Mouse (Mus musculus) embryo, embryonic 11 days (tissue): Measurements from ENCODE around the gene Scaf4.
A peak's percentile ranks its signal among the peaks of the same experiment; 100 is the strongest.

ENCODE experiments used
- DNase-seq: peaks from one replicate; pipeline ENCODE4 v3.0.0-alpha.2; 2015

Gene Scaf4

GRCm38 (mm10) chr16:90283905-90284891 is at the start of gene Scaf4:
TSS of gene Scaf4 (minus strand) at chr16:90284503.
- peak; percentile 97 for DNase-seq

GRCm38 (mm10) chr16:90332553-90332952 is 48.2 kb upstream of the Scaf4 start:
- no peak for DNase-seq

DNA sequence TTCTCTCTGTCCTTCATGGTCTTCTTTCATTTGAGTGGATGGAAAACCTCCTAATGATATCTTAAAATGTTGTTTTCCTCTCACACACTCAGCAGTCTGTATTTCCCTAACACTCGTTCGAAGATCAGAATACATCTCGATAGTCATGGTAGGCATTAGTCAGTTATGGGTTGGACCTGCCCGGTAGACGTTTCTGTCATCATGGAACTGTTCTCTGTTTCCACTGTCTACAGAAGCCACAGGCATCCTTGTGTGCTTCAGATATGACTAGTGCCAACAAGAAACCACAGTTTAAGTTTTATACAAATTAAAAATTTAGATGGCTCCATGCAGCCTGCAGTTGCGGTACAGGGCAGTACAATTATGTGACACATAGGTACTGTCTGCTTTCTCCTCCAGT is 46.7 kb upstream of the Scaf4 start:
- DNase-seq, result no peak

- no peak for DNase-seq
Observed at GRCm38 (mm10) chr16:90329511-90329910, 45.2 kb upstream of the Scaf4 start.

GRCm38 (mm10) chr16:90322850-90323528 is 38.7 kb upstream of the Scaf4 start:
- peak; percentile 88 for DNase-seq

DNA sequence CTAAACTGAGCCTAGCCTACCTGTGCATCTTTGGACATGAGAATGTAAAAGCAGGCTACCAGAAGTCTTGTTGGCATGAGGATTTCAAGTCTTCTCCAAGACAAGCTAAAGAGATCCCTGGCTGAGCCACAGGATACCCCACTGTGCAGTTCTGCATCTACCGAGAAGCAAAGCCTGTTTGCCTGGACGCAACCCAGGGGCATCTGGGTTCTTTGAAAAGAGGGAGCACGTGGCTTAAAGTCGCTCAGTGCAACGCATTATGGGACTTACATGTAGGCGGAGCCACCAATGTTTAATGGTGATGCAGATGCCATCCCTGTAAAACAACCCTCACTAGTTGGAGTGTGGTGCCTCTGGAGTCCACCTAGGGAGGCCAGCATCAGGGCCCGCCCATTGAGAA is 35.0 kb upstream of the Scaf4 start:
- no peak for DNase-seq

- DNase-seq, result no peak
Observed at GRCm38 (mm10) chr16:90318372-90318926, 34.1 kb upstream of the Scaf4 start.

- DNase-seq, result no peak
Observed at GRCm38 (mm10) chr16:90317777-90318176, 33.5 kb upstream of the Scaf4 start.

- DNase-seq, result no peak
Observed at GRCm38 (mm10) chr16:90315881-90316280, 31.6 kb upstream of the Scaf4 start.

GRCm38 (mm10) chr16:90312449-90313082 is 28.3 kb upstream of the Scaf4 start:
- peak; percentile 55 for DNase-seq

GRCm38 (mm10) chr16:90310488-90311135 is 26.3 kb upstream of the Scaf4 start:
- no peak for DNase-seq

DNA sequence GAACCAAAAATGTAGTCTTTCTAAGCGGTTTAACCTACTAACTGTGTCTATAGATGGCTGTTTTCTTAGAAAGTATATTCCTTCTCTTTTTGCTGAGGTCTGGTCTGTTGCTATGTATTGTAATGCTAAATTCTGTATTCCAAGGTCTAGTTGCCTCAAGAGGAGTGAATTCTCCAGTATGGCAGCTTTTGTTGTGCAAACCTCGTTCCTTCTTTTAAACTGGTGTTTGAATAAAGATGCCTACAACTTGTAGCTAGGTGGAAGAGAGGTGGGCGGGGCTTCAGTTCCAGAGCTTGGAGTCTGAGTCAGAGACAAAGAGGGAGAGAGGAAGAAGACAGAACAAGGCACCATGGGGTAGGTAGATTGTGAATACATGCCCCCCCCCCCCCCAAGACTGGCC is 25.5 kb upstream of the Scaf4 start:
- DNase-seq, result no peak

DNA sequence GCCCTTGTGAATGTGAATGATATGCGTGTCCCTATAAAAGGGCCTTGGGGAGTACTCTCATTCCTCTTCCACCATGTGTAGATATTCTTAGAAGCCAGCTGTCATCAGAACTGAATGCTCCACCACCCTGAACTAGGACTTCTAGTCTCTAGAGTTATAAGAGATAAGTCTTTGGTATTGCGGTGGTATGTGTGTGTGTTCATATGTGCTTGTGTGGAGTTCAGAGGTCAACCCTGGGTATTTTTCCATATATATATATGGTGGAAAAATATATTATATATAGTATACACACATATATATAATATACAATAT is 19.6 kb upstream of the Scaf4 start:
- DNase-seq, result no peak

DNA sequence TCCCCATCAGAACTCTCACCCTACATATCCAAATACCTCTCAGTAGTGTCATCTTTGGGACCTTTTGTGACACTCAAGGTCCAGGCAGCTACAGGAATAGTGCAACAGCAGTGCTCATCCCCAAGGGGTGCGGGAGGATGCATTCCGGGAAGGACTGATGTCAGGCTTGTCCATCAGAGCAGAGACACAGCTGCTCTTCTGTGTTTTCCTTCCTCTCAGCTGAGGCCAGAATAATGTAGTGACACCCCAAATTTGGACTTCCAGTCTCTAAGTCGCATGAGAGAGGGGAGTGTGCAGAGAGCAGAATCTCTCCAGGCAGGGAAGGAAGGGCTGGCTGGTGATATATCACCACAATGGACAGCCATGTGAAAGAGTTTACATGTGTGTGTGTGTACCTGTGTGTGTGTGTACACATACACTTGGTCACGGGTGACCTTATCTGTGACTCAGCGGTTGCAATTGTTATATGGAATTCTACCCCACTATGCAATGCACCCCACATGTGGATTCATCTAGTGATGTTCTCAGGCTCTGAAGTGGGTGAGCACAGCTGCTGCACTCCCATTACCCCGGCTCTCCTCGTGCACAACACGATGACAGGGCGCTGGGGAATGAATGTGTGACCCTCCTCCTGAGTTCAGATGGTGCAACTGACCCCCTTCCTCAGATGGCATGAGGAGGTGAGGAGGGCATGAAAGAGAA is 19.1 kb upstream of the Scaf4 start:
- DNase-seq, result no peak

DNA sequence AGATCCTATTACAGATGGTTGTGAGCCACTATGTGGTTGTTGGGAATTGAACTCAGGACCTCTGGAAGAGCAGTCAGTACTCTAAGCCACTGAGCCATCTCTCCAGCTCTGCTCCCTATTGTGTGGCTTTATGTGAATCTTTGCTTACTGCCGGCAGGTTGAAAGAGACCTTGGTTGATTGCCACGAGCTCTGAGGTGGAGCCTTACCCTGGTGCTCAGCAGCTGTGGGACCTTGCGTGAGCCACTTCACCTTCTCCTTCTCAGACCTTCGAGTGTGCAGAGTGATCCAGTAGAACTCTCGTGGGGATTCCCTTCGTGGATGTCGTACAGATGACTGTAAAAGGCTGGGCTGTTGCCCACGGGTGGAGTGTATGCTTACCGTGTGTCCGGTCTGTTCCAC is 17.4 kb upstream of the Scaf4 start:
- no peak for DNase-seq

GRCm38 (mm10) chr16:90300896-90301295 is 16.6 kb upstream of the Scaf4 start:
- DNase-seq, result no peak

GRCm38 (mm10) chr16:90299591-90299990 is 15.3 kb upstream of the Scaf4 start:
- peak; percentile 25 for DNase-seq

DNA sequence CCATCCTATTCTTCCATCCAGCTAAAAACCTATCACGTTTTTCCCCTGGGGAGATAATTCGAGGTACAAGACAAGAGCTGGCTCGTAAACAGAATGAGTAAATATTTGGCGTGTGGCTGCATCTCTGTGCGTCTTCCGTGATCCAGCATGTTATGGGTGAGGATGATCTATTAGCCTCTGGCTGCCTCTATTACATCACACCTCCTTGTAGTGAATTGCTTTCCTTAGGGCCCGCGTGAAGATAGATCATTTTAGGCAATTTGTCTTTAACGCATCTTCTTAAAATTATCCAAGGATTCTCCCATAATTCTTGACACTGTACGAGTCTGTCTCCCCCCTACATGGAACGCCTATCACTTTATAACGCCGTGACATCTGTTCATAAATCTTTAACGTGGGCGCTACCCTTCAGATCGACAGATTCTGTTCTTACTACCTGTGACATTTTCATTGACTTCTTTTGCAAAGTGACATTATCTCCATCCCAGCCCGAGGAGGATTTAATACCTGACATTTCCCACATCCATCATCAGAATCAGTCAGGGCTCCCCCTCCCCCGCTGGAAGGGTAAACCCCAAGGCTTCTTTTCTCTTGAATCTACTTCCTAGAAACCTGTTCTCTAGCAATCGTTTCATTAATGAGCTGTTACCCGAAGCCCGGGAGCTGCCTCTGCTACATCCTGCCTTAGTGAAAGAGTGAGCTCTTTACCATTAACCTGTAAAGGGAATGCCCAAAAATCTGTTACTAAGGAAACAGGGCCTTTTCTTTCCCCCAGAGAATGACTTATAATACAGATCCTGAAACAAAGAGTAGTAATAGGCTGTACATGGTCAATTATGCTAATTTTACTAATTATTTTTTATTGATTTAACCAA is 14.4 kb upstream of the Scaf4 start:
- peak; percentile 34 for DNase-seq

GRCm38 (mm10) chr16:90297479-90298425 is 13.4 kb upstream of the Scaf4 start:
- DNase-seq, result peak; percentile 43

DNA sequence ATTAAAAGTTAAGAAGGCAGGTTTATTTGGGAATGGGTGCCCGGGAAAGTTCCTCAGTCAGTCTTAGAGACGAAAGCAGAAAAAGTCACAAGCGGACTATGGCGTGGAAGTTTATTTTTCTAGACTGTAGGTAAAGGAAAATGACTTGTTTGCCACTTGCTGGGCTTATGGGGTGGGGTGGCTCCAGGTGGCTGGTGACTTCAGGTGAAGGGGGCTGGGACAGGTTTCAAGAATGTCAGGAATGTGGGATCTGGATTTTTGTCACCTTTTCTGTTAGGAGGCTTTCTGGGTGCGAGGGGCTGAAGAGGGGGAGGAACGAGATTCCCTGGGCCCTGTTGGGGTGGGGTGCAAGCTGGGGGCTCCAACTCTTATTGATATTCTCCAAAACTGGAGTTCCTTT is 7.4 kb upstream of the Scaf4 start:
- no peak for DNase-seq
